Mouse (Mus musculus) ES-Bruce4 (cell line): ENCODE measurements at regions not wholly inside any gene's neighbourhood (a gene's known extent, or its start where the extent isn't known, plus 50 kb on each side); places are given as distances from the start of the nearest gene placed in this dataset.

Source experiments
- CTCF ChIP-seq: IDR thresholded peaks from one replicate; pipeline ENCODE4 v1.8.1; 2011; ENCODE audit warnings: low read depth, low read length
- POLR2A ChIP-seq: IDR thresholded peaks from one replicate; pipeline ENCODE4 v1.8.1; 2011; ENCODE audit warnings: low read length; ENCODE audit not compliant: insufficient read depth

GRCm38 (mm10) chr5:149919097-149919496 lies 99.4 kb upstream of the Rxfp2 start:
- TF ChIP-seq POLR2A (no peak), CTCF (no peak)
